Mouse (Mus musculus): Measurements from ENCODE around the gene Bcam.

The Bcam gene

DNA sequence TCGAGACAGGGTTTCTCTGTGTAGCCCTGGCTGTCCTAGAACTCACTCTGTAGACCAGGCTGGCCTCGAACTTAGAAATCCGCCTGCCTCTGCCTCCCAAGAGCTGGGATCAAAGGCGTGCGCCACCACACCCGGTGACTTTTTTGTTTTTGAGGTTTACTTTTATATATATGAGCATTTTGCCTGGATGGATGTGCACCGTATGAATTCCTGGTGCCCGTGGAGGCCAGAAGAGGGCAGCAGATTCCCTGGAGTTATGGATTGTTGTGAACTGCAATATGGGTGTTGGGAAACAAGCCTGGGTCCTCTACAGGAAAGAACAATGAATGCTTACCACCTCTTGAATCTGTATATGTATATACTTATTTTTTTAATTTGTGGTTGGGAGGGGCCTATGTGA, 18.2 kb downstream of the Bcam start:
- DNase-seq (ENCODE audit: low read depth) = no peak

DNA sequence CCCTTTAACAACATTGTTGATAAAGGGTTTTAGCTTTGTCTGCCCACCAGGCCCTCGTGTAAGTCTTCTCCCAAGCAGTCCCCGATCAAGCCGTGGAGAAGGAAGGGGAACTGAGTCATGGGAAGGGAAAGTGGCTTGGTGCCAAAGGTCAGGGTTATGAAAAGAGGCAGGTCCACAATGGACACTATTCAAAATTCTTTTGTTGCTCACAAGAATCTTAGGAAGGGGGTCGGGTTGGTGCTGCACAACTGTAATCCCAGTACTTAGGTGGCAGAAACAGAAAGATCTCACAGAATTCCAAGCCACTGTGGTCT, 19.8 kb downstream of the Bcam start:
- no peak for DNase-seq (ENCODE audit: low read depth)

DNA sequence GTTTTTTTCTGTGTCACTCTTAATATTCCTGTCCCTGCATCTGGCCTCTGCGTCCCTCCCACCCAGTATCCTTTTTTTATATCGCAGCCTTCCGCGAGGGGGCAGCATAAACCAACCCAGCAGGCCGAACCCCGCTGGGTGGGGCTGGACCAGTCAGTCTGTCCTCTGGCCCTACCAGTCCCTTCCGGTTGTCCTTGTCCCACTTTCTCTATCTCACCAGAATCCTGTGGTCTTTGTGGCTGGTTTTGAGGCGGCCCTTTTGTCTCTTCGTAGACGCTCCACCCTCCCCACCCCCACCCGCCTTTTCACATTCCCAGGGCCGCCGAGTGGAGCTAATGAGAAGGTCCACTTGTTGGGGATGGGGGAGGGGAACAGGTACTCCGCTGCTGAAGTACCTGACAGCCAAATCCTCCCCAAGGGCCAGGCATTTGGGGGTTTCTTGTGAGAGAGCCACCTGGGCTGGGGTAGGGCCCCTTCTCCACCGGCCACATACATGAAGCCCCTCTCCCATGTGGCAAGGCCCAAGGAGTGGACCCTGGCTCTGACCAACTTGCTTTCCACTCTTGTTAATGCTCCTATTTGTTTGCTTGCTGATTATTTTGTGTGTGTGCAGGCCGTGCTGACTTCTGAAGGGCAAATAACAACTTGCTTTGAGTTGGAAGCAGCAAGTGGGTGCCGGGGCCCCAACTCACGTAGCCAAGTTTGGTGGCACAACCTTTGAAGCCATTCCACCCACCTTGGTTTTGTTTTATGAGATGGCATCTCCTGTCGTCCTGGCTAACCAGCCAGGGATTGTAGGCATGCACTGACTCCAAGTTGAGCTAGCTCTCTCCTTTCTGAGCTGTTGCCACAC, 20.4 kb downstream of the Bcam start, which contains the start of gene Nectin2:
Gene Nectin2 (minus strand): TSS at position 267 of the 853 bp plus-strand sequence.
- DNase-seq (ENCODE audit: low read depth) = peak; percentile 71

DNA sequence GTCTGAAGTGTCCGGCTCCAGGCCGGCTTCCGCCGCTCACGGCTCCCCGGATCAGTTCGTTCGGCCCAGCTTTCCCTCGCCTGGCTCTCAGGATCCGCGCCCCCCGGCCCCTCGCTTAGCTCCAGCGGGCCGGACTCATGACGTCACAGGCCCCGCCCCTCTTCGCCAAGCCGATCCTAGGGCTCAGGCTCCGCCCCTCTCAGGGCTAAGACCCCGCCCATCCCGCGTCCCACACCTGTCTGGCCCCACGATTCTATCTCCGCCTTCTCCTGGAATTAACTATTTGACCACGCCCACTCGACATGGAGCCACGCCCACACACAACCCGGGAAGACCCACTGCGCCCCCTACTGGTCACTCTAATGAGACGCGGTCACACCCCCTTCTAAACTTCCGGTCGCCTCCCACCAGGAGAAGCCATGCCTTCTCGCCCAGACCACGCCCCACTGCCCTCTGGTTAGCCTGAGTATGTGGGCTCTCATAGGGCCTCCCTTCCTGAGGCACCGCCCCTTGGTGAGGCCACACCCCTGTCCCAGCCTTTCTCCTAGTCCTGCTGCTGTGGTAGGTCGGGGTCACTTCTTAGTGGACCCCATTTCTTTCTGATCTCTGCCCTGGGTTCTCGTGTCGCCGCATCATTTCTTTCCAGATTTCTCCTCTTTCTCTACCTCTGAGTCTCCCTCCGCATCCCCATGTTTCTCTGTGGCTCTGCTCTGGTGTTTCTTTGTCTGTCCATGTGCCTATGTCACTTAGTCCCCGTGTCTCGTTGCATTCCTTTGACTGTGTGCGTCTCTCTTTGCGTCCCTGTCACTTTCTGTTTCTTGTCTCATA, 21.2 kb downstream of the Bcam start:
- DNase-seq (ENCODE audit: low read depth) = peak; percentile 93

DNA sequence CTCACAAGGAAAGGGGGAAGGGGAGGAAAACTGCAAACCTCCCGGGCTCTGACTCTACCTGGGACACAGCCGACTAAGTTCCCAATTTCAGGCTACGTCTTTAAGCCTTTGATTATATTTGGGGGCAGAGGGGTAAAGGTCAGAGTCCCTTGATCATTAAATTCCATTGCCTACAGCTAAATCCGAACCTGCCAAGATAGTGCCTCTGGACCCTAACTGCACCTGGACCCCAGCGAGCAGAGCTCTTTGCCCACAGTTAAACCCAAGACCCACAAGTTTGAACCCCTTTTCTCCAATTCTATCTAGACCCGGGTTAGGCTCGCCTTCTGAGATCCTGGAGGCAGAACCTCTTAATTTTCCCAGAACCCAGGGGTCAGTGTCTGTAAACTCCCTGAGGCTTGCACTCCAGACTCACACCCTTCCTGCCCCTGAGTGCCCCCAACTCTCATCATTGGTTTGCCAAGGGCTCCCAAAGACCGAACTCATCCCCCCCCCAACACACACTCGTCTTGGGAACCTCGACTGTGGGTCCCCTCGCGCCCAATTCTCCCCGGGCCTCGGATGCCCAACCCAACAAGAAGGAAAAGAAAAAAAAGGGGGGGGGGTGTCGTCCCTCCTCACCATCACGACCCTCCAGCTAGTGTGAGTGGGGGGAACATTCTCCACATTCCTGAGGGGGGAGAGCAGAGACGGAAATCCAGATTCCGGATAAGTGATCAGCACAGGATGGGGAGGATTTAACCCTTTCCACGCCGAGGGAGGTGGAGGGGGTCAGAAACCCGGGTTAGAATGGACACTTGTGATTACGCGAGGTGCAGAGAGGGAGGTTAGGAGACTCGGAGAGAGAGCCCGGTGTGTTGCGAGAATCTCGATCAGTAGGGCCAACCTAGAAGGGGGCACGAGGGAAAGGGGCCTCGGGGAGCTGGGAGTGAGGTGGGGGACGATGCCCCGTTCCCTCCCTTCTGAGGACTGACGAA, 22.3 kb downstream of the Bcam start:
- DNase-seq (ENCODE audit: low read depth) = no peak

DNA sequence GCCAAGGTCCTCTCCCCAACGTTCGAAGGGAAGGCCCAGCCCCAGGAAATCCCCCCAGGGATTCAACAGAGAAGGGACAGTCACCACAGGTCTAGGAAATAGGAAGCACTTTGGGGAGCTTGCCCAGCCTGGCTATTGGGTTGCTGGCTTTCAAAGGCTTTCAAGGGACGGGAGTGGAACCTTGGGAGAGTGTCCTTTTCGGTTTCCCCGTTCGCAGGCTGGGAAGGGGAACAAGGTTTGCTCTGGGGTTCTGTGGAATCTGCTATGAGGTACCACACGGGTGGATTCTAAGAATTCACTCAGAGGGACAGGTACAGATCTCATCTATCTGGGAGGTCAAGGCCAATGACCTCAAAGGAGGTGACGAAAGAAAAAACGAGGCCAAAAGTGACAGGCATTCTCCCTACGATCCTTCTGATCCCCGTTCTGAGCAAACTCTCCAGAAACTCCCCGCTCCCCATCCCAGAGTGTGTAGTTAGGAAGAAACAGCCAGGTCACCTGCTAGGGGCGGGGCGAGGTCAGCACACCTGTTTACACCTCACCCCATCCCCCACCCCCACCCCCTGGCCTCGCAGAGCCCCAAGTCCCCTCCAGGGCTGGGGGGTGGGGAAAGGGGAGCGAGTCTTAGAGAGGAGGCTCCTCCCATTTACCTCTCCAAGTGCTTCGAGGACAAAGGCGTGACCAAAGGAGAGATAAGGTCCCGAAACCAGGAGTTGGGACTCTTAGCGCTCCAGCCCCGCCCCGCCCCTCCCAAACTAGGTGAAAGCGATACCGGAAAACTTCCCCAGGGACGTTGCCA, 23.2 kb downstream of the Bcam start:
- no peak for DNase-seq (ENCODE audit: low read depth)

DNA sequence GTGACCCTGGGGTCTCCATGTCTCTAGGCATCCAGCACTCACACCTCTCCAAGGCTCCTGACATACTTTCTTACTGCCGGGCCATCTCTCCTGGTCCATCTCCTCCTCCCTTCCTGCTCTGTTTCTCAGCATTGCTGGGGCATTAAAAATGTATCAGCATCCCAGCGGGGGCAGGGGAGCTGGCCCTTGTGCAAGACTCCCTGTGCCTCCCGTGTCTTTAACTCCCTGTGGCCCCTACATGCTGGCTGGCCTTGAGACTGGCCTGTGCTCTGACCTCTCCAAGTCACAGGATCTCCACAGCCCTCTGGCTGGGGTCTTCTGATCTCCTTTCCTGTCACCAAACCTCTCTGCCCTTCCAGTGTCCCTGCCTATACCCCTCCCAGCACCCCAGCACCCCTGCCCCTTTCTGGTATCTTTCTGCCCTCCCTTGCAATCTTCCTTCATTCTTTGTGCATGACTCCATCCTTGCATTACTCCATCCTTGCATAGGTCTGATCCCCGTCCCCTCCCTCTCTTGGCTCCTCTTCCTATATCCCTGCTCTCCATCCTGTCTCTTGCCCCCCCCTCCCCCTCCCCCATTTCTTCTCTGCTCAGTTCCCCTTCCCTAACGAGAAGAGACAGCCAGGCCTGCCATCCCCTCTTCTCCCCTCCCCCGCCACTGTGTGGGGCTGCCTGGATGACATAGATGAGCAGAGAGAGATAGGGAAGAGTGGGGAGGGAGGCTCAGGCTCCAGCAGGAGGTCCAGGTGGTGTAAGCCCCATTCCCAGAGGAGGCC, 24.2 kb downstream of the Bcam start:
- no peak for DNase-seq (ENCODE audit: low read depth)

DNA sequence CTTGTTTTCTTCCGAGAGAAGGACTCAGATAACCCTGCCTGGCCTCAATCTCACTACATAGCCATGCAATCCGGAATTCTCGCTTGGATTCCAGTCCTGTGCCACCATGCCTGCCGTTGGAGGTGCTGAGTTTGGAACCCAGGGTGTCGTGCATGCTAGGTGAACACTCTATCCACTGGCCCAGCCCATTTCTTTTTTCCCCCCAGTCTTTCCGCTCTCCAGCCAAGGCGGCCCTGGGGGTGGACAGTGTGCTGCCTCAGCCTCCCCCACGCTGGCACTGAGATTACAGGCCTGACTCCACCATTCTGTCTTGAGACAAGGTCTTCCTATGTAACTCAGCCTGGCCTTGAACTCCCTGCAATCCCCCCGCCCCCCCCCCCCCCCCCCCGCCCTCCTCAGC, 24.8 kb downstream of the Bcam start:
- DNase-seq (ENCODE audit: low read depth) = no peak

DNA sequence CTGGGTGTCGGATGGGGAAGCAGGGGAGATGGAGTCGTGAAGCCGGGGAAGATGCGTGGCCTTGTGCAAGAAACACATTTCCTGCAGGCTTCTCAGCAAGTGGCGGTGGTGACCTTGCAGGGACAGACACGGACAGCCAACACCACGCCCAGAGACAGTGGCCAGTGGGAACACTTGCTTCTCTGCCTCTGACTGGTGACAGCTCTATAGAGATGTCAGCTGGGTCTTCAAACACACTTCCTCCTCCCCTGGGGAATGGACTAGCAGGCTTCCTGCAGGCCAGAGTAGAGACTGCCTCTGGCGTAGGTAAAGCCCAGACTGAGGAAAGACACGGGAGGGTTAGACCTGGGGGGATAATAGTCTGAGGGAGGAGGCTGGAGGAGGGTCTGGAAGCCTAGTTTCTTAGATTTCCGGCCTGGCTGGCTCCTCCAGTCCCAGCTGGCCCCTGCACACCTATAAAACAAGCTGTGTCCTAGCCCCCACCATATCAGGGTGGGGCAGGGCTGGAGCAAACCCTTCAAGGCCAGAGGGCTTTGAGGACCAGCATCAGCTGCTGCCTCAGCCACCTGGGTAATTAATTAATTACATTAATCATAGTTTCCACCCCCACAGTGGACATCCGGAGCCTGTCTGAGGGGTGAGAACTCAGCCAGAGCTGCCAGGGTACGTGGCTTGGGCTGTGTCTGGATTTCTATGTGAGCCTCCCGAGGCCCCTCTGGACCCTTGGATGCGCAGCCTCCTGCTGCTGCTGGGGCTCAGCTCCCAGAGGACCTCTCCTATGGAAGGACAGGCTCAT, 26.0 kb downstream of the Bcam start:
- DNase-seq (ENCODE audit: low read depth) = no peak

DNA sequence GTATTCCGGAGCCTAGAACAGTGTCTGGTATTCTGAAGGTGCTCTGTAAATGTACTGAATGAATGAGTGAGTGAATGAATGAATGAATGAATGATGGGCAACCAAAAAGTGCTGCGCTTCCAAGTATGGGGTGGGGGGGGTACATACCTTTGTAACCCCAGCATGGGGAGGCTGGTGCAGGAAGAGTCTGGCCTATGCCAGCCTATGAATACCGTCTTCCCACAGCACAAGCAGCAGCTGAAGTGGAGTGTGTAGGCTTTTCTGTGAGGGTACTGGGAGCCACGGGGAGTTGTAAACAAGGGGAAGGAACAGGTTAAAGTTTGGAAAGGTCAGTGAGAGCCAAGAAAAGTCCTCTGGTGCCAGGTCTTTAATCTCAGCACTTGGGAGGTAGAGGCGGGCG, 27.0 kb downstream of the Bcam start:
- DNase-seq (ENCODE audit: low read depth) = no peak

DNA sequence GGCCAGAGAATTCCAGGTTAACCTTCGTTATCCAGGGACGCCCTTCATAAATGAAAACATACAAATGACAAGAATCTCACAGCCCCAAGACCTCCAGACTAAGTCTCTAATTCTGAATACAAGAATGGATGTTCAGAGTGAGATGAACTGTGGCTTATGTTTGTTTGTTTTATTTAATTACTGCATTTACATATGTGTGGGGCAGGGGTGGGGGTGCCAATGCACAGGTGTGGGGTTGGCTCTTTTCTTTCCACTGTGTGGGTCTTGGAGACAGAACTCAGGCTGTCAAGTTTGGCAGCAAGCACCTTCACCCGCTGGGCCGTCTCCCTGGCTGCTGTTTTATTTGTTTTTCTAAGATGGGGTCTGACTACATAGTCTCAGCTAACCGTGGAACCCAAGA, 28.3 kb downstream of the Bcam start:
- DNase-seq (ENCODE audit: low read depth) = no peak

DNA sequence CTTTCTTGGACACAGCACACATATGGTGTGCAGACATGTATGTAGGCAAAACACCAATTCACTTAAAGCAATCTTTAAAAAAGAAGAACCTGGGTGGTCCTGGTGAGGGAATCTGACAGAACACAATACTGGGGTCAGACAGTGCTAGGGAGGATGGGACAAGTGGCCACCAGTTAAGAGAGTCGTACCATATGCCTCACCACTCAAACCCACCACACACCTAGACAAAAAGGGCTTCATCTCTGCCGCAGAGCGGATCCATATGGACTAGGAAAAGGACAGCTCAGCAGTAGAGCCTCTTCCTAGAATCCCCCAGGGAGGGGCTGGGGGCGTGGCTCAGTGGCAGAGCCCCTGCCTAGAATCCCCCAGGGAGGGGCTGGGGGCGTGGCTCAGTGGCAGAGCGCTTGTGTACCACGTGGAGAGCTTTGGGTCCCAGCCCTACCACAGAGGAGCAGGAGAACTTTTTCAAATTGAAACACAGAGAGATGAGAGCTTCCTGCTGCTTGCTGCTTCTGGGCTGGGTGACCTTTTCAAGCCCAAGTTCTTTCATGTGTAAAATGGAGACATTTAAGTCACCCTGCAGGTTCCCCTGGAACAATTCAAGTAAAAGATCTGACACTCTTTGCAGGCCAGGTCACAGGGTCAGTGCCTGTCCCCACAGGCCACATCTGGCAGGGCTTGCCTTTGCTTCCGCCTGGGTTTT, 29.3 kb downstream of the Bcam start:
- DNase-seq (ENCODE audit: low read depth) = no peak

DNA sequence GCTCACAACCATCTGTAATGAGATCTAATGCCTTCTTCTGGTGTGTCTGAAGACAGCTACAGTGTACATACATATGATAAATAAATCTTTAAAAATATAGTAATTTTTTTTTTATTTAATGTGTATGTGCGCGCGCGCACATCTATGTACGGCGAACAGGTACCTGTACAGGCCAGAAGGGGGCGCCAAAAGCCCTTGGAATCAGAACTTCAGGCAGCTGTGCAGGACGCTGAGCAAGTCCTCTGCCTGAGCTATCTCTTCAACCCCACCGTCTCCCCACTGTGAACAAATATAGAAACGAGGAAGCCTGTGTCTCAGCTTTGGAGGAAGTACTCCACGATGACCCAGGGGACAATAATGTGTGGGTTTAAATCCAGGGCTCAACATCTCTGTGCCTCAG, 30.5 kb downstream of the Bcam start:
- DNase-seq (ENCODE audit: low read depth) = no peak

DNA sequence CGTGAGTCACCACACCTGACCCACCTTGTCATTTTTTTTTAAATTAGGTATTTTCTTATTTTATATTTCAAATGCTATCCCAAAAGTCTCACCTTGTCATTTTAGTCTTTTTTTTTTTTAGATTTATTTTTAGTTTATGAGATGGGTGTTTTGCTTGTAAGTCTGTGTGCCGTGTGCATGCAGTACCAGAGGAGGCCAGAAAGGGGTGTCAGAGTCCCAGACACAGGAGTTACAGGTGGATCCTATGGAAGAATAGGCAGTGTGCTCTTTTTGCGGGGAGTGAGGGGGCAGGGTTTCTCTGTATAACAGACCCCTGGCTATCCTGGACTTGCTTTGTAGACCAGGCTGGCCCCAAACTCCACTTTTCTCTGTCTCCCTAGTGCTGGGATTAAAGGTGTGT, 32.0 kb downstream of the Bcam start:
- no peak for DNase-seq (ENCODE audit: low read depth)

DNA sequence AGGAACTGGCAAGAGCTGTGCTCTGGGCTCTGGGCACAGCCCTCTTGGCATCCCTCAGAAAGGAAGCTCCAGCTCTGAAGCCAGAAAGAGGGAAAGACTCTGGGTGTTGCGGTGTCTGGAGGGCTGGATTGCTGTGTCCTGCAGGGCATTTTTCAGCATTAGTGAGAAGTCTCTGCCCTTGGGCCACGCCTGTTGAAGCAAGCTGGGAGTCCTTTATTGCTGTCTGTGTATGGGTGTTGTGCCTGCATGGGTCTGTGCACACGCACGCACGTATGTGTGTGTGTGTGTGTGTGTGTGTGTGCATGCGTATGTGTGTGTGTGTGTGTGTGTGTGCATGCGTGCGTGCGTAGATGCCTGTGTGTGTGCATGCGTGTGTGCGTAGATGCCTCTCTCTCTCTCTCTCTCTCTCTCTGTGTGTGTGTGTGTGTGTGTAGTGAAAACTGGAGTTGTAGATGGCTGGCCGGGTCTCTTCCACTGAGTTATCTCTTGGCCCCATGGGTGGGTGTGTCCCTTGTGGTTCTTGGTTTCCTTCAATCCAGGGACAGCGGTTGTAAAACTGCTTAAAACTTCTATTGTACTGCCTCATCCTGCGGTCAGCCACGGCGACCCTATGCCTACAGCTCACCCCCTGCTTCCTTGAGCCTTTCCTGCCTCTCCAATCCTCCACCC, 34.3 kb downstream of the Bcam start:
- DNase-seq (ENCODE audit: low read depth) = peak; percentile 57

DNA sequence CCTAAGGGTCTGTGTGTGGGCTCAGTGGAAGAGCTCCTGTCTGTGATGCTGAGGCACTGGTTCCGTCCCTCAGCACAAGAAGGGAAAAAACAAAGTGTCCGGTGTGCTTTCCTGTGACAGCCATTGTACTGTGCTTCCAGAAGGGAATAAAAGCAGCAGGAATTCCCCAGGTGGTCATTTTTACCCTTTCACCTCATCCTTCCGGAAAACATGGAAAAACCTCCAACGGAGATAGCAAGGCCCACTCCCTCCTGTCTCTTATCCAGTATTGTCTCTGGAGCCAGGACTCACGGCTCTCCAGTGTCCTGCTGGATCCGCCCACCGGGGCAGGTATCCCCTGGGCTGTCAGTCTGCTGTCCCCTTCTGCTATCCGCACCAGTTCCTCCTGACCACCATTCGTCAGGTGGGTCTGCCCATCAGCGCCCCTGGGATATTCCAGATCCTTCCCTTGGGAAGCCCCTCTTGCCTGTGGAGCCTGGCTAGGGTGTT, 36.6 kb downstream of the Bcam start:
- no peak for DNase-seq (ENCODE audit: low read depth)

DNA sequence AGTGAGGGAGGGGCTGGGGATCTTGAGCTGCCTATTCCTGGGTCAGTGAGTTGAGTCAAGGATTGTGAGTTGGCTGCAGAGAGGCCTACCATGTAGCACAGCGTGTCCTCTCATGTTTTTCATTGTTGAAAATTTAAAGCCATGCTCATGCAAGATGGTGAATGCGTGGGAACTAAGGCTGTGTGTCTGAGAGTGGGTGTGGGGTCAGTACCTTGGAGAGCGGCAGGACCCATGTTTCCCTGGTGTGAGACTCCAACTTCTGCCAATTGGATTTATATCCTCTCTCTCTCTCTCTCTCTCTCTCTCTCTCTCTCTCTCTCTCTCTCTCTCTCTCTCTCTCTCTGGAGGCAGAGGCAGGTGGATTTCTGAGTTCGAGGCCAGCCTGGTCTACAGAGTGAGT, 44.3 kb downstream of the Bcam start:
- DNase-seq (ENCODE audit: low read depth) = no peak

DNA sequence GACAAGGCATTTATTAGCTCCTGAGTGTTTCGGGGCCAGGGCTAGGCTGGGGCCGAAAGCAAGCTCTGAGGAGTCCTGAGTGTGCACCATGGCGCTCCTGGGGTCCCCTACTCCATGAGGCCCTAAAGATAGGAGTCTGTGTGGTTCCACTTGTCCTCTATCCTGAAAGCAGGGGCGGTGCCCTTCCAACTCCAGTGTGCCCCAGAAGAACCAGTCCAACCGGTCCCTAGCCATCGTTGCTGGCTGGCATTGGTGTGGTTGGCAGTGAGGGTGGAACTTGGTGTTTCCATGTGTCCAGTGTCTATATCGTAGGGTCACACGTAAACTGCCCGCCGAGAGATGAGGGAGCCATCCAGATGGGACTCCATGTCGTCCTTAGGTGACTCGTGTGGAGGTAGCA, 46.6 kb downstream of the Bcam start:
- no peak for DNase-seq (ENCODE audit: low read depth)

Data from c-Kit-positive CD71-negative TER-119-negative erythroid progenitor cells, embryonic 14.5 days (primary cell).